Mouse (Mus musculus): Measurements from ENCODE around the gene Arhgef12.
"Not testable (repeated sequence)": the region's sequence is repeated elsewhere in the genome, so short reads cannot be mapped to it uniquely, and the experiment has no call there.

Arhgef12 gene

GRCm38 (mm10) chr9:43000070-43000469 lies 107.0 kb downstream of the Arhgef12 start:
- DNase-seq (ENCODE audit: low spot score): peak; percentile 84

GRCm38 (mm10) chr9:42997526-42997925 lies 109.5 kb downstream of the Arhgef12 start:
- no peak for DNase-seq (ENCODE audit: low spot score)

- no peak for DNase-seq (ENCODE audit: low spot score)
Measured at GRCm38 (mm10) chr9:42995298-42995697, 111.7 kb downstream of the Arhgef12 start.

GRCm38 (mm10) chr9:42994708-42995107 lies 112.3 kb downstream of the Arhgef12 start:
- no peak for DNase-seq (ENCODE audit: low spot score)

GRCm38 (mm10) chr9:42993659-42994058 lies 113.4 kb downstream of the Arhgef12 start:
- no peak for DNase-seq (ENCODE audit: low spot score)

- DNase-seq (ENCODE audit: low spot score): no peak
Measured at GRCm38 (mm10) chr9:42987988-42988387, 119.1 kb downstream of the Arhgef12 start.

- DNase-seq (ENCODE audit: low spot score): no peak
Measured at GRCm38 (mm10) chr9:42968894-42969521, 138.0 kb downstream of the Arhgef12 start.

- DNase-seq (ENCODE audit: low spot score): no peak
Measured at GRCm38 (mm10) chr9:42967731-42968130, 139.3 kb downstream of the Arhgef12 start.

GRCm38 (mm10) chr9:42964809-42965208 lies 142.2 kb downstream of the Arhgef12 start:
- DNase-seq (ENCODE audit: low spot score): not testable (repeated sequence)

- no peak for DNase-seq (ENCODE audit: low spot score)
Measured at GRCm38 (mm10) chr9:42964366-42964765, 142.7 kb downstream of the Arhgef12 start.

- DNase-seq (ENCODE audit: low spot score): no peak
Measured at GRCm38 (mm10) chr9:42962506-42962905, 144.5 kb downstream of the Arhgef12 start.

GRCm38 (mm10) chr9:42958401-42958800 lies 148.6 kb downstream of the Arhgef12 start:
- DNase-seq (ENCODE audit: low spot score): no peak

- no peak for DNase-seq (ENCODE audit: low spot score)
Measured at GRCm38 (mm10) chr9:42948381-42948780, 158.7 kb downstream of the Arhgef12 start.

GRCm38 (mm10) chr9:42945174-42945573 lies 161.9 kb downstream of the Arhgef12 start:
- DNase-seq (ENCODE audit: low spot score): no peak

- DNase-seq (ENCODE audit: low spot score): peak; percentile 94
Measured at GRCm38 (mm10) chr9:42944536-42945006, 162.5 kb downstream of the Arhgef12 start.

- DNase-seq (ENCODE audit: low spot score): peak; percentile 55
Measured at GRCm38 (mm10) chr9:42943781-42944535, 163.1 kb downstream of the Arhgef12 start, which contains the start of gene Grik4. Gene Grik4, minus strand, starts transcription at chr9:42944493.

GRCm38 (mm10) chr9:42943057-42943529 lies 163.9 kb downstream of the Arhgef12 start:
- peak; percentile 44 for DNase-seq (ENCODE audit: low spot score)

GRCm38 (mm10) chr9:42942148-42942547 lies 164.9 kb downstream of the Arhgef12 start:
- DNase-seq (ENCODE audit: low spot score): no peak

GRCm38 (mm10) chr9:42932146-42932545 lies 174.9 kb downstream of the Arhgef12 start:
- no peak for DNase-seq (ENCODE audit: low spot score)

GRCm38 (mm10) chr9:42927498-42927897 lies 179.5 kb downstream of the Arhgef12 start:
- DNase-seq (ENCODE audit: low spot score): peak; percentile 62

- no peak for DNase-seq (ENCODE audit: low spot score)
Measured at GRCm38 (mm10) chr9:42926564-42926963, 180.5 kb downstream of the Arhgef12 start.

GRCm38 (mm10) chr9:42921830-42922229 lies 185.2 kb downstream of the Arhgef12 start:
- DNase-seq (ENCODE audit: low spot score): no peak

GRCm38 (mm10) chr9:42920190-42920589 lies 186.8 kb downstream of the Arhgef12 start:
- DNase-seq (ENCODE audit: low spot score): peak; percentile 65

Measured in retina, embryonic 14.5 days (tissue).